Comparison of ENCODE assay signal across 1 mouse cellular context in the genomic region with DNA sequence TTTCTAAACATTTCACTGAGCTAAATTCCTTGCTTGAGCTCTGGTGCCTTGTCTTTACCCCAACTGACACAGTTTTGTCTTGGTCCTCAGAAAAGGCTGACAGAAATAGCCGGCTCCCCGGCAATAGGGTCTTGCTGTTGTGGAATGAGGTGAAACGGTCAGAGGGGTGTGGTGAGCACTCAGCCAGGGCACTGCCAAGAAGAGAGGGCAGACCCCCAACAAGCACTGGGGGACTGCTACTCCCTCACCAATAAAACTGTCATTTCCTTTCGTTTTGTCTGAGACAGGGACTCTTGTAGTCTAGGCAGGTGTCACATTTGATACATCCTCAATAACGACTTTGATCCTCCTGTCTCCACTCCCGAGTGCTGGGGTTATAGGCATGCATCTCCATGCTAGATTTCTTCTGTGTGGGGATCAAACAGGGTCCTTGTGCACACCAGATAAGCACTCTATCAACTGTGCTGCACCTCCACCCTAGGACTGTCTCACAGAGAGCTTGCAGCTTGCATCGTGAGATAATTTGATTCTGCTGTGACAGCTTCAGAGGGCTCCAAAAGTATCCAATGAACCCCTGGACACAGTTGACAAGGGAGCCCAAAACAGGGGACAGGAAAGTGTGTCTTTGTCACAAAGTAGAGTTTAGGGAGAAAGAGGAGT.
A peak's percentile ranks its signal among the peaks of the same experiment; 100 is the strongest.
TF ChIP-seq lines count a peak whose summit lies in the region.

No protein-coding gene starts in this region.

TF ChIP-seq in MEL, 35 proteins besides CTCF, POLR2A, EP300 and RAD21:
- peak; percentile 89 for TF ChIP-seq GATA1 (IDR thresholded peaks at IDR 0.05; ENCODE audit: low read depth, low read length)
- peak; percentile 79 for TF ChIP-seq TAL1 (IDR thresholded peaks at IDR 0.05; ENCODE audit: low read length)
- no peak for TF ChIP-seq NRF1 (IDR thresholded peaks at IDR 0.05; ENCODE audit: insufficient read depth, low read depth, low read length, poor library complexity, severe bottlenecking)
- no peak for TF ChIP-seq CHD1 (IDR thresholded peaks at IDR 0.05; ENCODE audit: low read depth, low read length)
- no peak for TF ChIP-seq BHLHE40 (IDR thresholded peaks at IDR 0.05; ENCODE audit: borderline replicate concordance, low read depth, low read length)
- TF ChIP-seq TCF12 (IDR thresholded peaks at IDR 0.05; ENCODE audit: low read depth, low read length), result peak; percentile 84
- TF ChIP-seq TBP (IDR thresholded peaks at IDR 0.05; ENCODE audit: low read depth, low read length), result no peak
- TF ChIP-seq ETS1 (IDR thresholded peaks at IDR 0.05; ENCODE audit: low read depth, low read length), result no peak
